Comparison of ENCODE assay signal across 8 mouse cellular contexts in genomic region chr4:66025393-66026062, GRCm38 (mm10).
A peak's percentile ranks its signal among the peaks of the same experiment; 100 is the strongest.
DNase-seq lines count a peak whose midpoint lies in the region; ATAC-seq and TF ChIP-seq lines count a peak whose summit lies in the region.

No protein-coding gene starts in this region.

- peak overlapping the region; percentile 40 for H3K27ac ChIP-seq in embryonic facial prominence, embryonic 13.5 days
- H3K27ac ChIP-seq in midbrain, postnatal 0 days (ENCODE audit: low read depth, low read length), result no peak overlapping the region

- WGBS in embryonic facial prominence, embryonic 13.5 days, result 5% methylated on average over 8 of the region's 8 CpGs
- 12% methylated on average over 8 of the region's 8 CpGs for WGBS in midbrain, postnatal 0 days

- DNase-seq in urinary bladder, postnatal 14 days (ENCODE audit: low spot score), result peak; percentile 9
- DNase-seq in urinary bladder, adult 18-20 months (ENCODE audit: low spot score in 2 of 2), result no peak
- DNase-seq in heart, adult 9 months (ENCODE audit: low spot score in 2 of 2), result peak; percentile 56 to 68
- peak; percentile 7 to 10 for DNase-seq in layer of hippocampus, postnatal 36 days
- peak; percentile 76 for DNase-seq in midbrain, postnatal 0 days (ENCODE audit: low spot score)
- DNase-seq in thymus, postnatal 36 days, result no peak
- no peak for DNase-seq in urinary bladder, postnatal 10 days (ENCODE audit: low spot score)

- 0 out of 2 replicates have a peak overlapping the region, but pooled peaks have one; percentile 2 for H3K4me2 ChIP-seq in embryonic facial prominence, embryonic 13.5 days
- no peak overlapping the region for H3K4me2 ChIP-seq in midbrain, postnatal 0 days (ENCODE audit: low read depth, low read length, poor library complexity, severe bottlenecking)

- ATAC-seq in embryonic facial prominence, embryonic 13.5 days (ENCODE audit: insufficient number of reproducible peaks, insufficient read depth, low FRiP score, low TSS enrichment, low read depth), result no peak
- ATAC-seq in midbrain, postnatal 0 days (ENCODE audit: low FRiP score), result peak; percentile 52; the same call in 1 of the 2 replicates

- H3K9me3 ChIP-seq in embryonic facial prominence, embryonic 13.5 days, result no peaks in the 10 kb centered on the region
- no peaks in the 10 kb centered on the region for H3K9me3 ChIP-seq in midbrain, postnatal 0 days (ENCODE audit: low read length)

- H3K9ac ChIP-seq in embryonic facial prominence, embryonic 13.5 days, result no peak overlapping the region
- H3K9ac ChIP-seq in midbrain, postnatal 0 days (replicated peaks; ENCODE audit: low read length, poor library complexity, severe bottlenecking), result no peak overlapping the region

- no peak overlapping the region for H3K4me3 ChIP-seq in embryonic facial prominence, embryonic 13.5 days
- no peak overlapping the region for H3K4me3 ChIP-seq in midbrain, postnatal 0 days (ENCODE audit: low read depth, low read length)

- no peak for TF ChIP-seq CTCF in midbrain, postnatal 0 days (IDR thresholded peaks at IDR 0.05)

- H3K36me3 ChIP-seq in embryonic facial prominence, embryonic 13.5 days, result no peaks in the 10 kb centered on the region
- H3K36me3 ChIP-seq in midbrain, postnatal 0 days (ENCODE audit: insufficient read depth, low read length), result no peaks in the 10 kb centered on the region

- H3K4me1 ChIP-seq in embryonic facial prominence, embryonic 13.5 days, result peaks cover 7% of the 10 kb centered on the region; the same call in 1 of the 2 replicates
- no peaks in the 10 kb centered on the region for H3K4me1 ChIP-seq in midbrain, postnatal 0 days (ENCODE audit: insufficient read depth, low read length)

- no peaks in the 10 kb centered on the region for H3K27me3 ChIP-seq in embryonic facial prominence, embryonic 13.5 days
- H3K27me3 ChIP-seq in midbrain, postnatal 0 days (ENCODE audit: insufficient read depth, low read length), result no peaks in the 10 kb centered on the region

Comparison
In these comparisons a context has a peak if more than half of its experiments do, and no peak if none do; other contexts are left out.
1. DNase-seq: peak in urinary bladder, postnatal 14 days (single experiment), heart, adult 9 months (2 of 2), layer of hippocampus, postnatal 36 days (2 of 2) and midbrain, postnatal 0 days (single experiment); none in urinary bladder, adult 18-20 months (0 of 2), thymus, postnatal 36 days (0 of 2) and urinary bladder, postnatal 10 days (single experiment).